Mouse (Mus musculus) layer of hippocampus, postnatal 10 days (tissue): ENCODE results near the gene Aqp11. TPM values are rescaled to one million over a fixed set of nuclear protein-coding genes. Genes with fewer than 3 reads are reported as not detected.
A peak's percentile ranks its signal among the peaks of the same experiment; 100 is the strongest.

ENCODE experiments used
- DNase-seq, 2 experiments: peaks; one replicate each; pipeline ENCODE4 v3.0.0; 2021; ENCODE audit warnings: low spot score in 2 of 2
- total RNA-seq, 2 experiments: library from RNA; stranded (reverse); gene quantifications; 2 replicates each; pipeline ENCODE4 v1.2.3; 2021

Gene Aqp11
- total RNA-seq, 2 experiments from 2014 or later, result 39.7 to 39.9 TPM

GRCm38 (mm10) chr7:97709204-97709603 lies 28.9 kb downstream of the Aqp11 start:
- no peak for DNase-seq

GRCm38 (mm10) chr7:97707809-97708208 lies 30.3 kb downstream of the Aqp11 start:
- DNase-seq, result no peak

- no peak for DNase-seq
Observed at GRCm38 (mm10) chr7:97707123-97707522, 31.0 kb downstream of the Aqp11 start.

GRCm38 (mm10) chr7:97701106-97701505 lies 37.0 kb downstream of the Aqp11 start:
- no peak for DNase-seq

- no peak for DNase-seq
Observed at GRCm38 (mm10) chr7:97700173-97700572, 37.9 kb downstream of the Aqp11 start.

- DNase-seq, result peak; percentile 95 to 97
Observed at GRCm38 (mm10) chr7:97696506-97697254, 41.4 kb downstream of the Aqp11 start, which contains the start of gene Clns1a. Gene Clns1a (plus strand): TSS chr7:97696634.

GRCm38 (mm10) chr7:97696133-97696505 lies 42.0 kb downstream of the Aqp11 start:
- no peak for DNase-seq

- DNase-seq, result no peak
Observed at GRCm38 (mm10) chr7:97695441-97695840, 42.6 kb downstream of the Aqp11 start.

GRCm38 (mm10) chr7:97687831-97688230 lies 50.3 kb downstream of the Aqp11 start:
- no peak for DNase-seq

GRCm38 (mm10) chr7:97679239-97679638 lies 58.9 kb downstream of the Aqp11 start:
- no peak for DNase-seq

Other genes starting within 250 kb of the Aqp11 start
- gene Aamdc, start 158.8 kb downstream of the Aqp11 start, total RNA-seq, result 10 to 100 TPM; 40.2 to 42.0 TPM
- gene Rsf1, start 158.4 kb downstream of the Aqp11 start, total RNA-seq, result 10 to 100 TPM; 42.3 to 45.4 TPM
- gene Clns1a, start 41.7 kb downstream of the Aqp11 start, total RNA-seq, result 10 to 100 TPM; 68.7 to 74.9 TPM
- 100 to 1,000 TPM; 153 to 175 TPM for gene Pak1, start 50.3 kb upstream of the Aqp11 start, total RNA-seq
- not detected for gene Gdpd4, start 181.7 kb upstream of the Aqp11 start, total RNA-seq